In the genomic region with DNA sequence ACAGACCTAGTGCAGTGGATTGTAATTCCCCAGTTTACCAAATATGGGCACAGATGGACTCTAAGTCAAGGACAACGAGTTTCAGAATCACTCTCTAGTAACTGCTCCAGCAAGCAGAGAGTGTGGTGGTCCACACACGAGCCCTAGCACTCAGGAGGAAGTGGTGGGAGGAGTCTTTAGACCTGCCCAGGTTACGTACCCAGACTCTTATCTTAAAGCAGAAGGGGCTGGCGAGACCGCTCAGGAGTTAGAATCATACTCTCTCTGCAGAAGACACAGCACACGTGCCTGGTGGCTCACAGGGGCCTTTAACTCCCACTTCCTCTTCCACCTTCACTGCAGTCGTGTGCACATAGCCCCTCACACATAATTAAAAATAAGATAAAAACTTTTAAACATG, we compare ENCODE assay signal across 15 mouse cellular contexts. TPM values are rescaled to one million over a fixed set of nuclear protein-coding genes. Genes with fewer than 3 reads are reported as not detected.
DNase-seq lines count a peak whose midpoint lies in the region; ATAC-seq and TF ChIP-seq lines count a peak whose summit lies in the region.
"Had no signal": no experiment of that assay in that cellular context is flagged by ENCODE, and none has a peak within 500 bp of the region (broad histone marks: within the 10 kb centered on the region; RNA-seq: fewer than 3 reads in every experiment).

No protein-coding gene starts in this region.

- no peak for TF ChIP-seq EP300 in liver, postnatal 0 days (IDR thresholded peaks at IDR 0.05; ENCODE audit: low read depth)

- 7% methylated on average over 7 of the region's 7 CpGs for WGBS in bone marrow, adult 2 months
- 37% methylated on average over 7 of the region's 7 CpGs for WGBS in liver, postnatal 0 days (ENCODE audit: insufficient replicate concordance)
- 7% methylated on average over 7 of the region's 7 CpGs for WGBS in thymus, adult 2 months
- 87% methylated on average over 7 of the region's 7 CpGs for WGBS in forebrain, embryonic 13.5 days
- 79% methylated on average over 7 of the region's 7 CpGs for WGBS in hindbrain, embryonic 12.5 days

- peaks cover 74% of the 10 kb centered on the region for H3K4me1 ChIP-seq in E14TG2a.4 (replicated peaks; ENCODE audit: low read depth, low read length)
- peaks cover 6% of the 10 kb centered on the region for H3K4me1 ChIP-seq in bone marrow, adult 2 months (ENCODE audit: control insufficient read depth, insufficient read depth, low read length)
- peaks cover 29% of the 10 kb centered on the region for H3K4me1 ChIP-seq in liver, postnatal 0 days (ENCODE audit: insufficient read depth)
- peaks cover 8% of the 10 kb centered on the region for H3K4me1 ChIP-seq in thymus, adult 2 months (replicated peaks; ENCODE audit: control insufficient read depth, insufficient read depth, low read length)
- no peaks in the 10 kb centered on the region for H3K4me1 ChIP-seq in forebrain, embryonic 13.5 days
- peaks cover 9% of the 10 kb centered on the region; the same call in 1 of the 2 replicates for H3K4me1 ChIP-seq in hindbrain, embryonic 12.5 days
- H3K4me1 ChIP-seq: kidney, embryonic 15.5 days; limb, embryonic 12.5 days had no signal

- no peak for ATAC-seq in liver, postnatal 0 days
- ATAC-seq in forebrain, embryonic 13.5 days = no peak
- ATAC-seq in hindbrain, embryonic 12.5 days (ENCODE audit: low FRiP score) = no peak
- ATAC-seq: forebrain, embryonic 16.5 days had no signal

- peaks cover 20% of the 10 kb centered on the region for H3K36me3 ChIP-seq in E14TG2a.4 (ENCODE audit: insufficient read depth, low read length)
- H3K36me3 ChIP-seq in liver, postnatal 0 days (replicated peaks; ENCODE audit: insufficient read depth, low read length) = peaks cover 48% of the 10 kb centered on the region
- peaks cover 13% of the 10 kb centered on the region; the same call in 1 of the 2 replicates for H3K36me3 ChIP-seq in thymus, adult 2 months (ENCODE audit: control insufficient read depth, insufficient read depth, low read length)
- H3K36me3 ChIP-seq in forebrain, embryonic 13.5 days (ENCODE audit: poor library complexity, severe bottlenecking) = peaks cover 8% of the 10 kb centered on the region; the same call in 1 of the 2 replicates
- peaks cover 22% of the 10 kb centered on the region for H3K36me3 ChIP-seq in hindbrain, embryonic 12.5 days

- TF ChIP-seq CTCF in E14TG2a.4 (conservative IDR thresholded peaks at IDR 0.05; ENCODE audit: low read length) = no peak
- TF ChIP-seq CTCF in bone marrow, adult 2 months (IDR thresholded peaks at IDR 0.05; ENCODE audit: control insufficient read depth, insufficient read depth, low read length) = no peak
- no peak for TF ChIP-seq CTCF in liver, postnatal 0 days (IDR thresholded peaks at IDR 0.05; ENCODE audit: low read depth)
- TF ChIP-seq CTCF in thymus, adult 2 months (IDR thresholded peaks at IDR 0.05; ENCODE audit: borderline replicate concordance, control insufficient read depth, extremely low read depth, insufficient read depth, low read length, poor library complexity) = no peak

- intact Hi-C loops in heart, postnatal 25 days (cut with DNase I) = loop anchor here (5.0 kb wide), 1 partner anchor 175 kb away; the partner anchor contains the start of gene Kcng3

- no peak overlapping the region for H3K4me2 ChIP-seq in liver, postnatal 0 days (ENCODE audit: low read depth, low read length)
- H3K4me2 ChIP-seq in forebrain, embryonic 13.5 days = no peak overlapping the region
- no peak overlapping the region for H3K4me2 ChIP-seq in hindbrain, embryonic 12.5 days (replicated peaks)
- H3K4me2 ChIP-seq: kidney, embryonic 15.5 days; limb, embryonic 12.5 days had no signal

- no peaks in the 10 kb centered on the region for H3K9me3 ChIP-seq in E14TG2a.4 (ENCODE audit: low read length)
- H3K9me3 ChIP-seq in liver, postnatal 0 days (ENCODE audit: low read length) = no peaks in the 10 kb centered on the region
- H3K9me3 ChIP-seq in forebrain, embryonic 13.5 days (replicated peaks) = no peaks in the 10 kb centered on the region
- H3K9me3 ChIP-seq in hindbrain, embryonic 12.5 days (replicated peaks) = no peaks in the 10 kb centered on the region
- H3K9me3 ChIP-seq: heart, embryonic 10.5 days; kidney, embryonic 15.5 days; limb, embryonic 12.5 days; midbrain, embryonic 10.5 days had no signal

- H3K27me3 ChIP-seq in E14TG2a.4 (ENCODE audit: insufficient read depth, low read length) = no peaks in the 10 kb centered on the region
- H3K27me3 ChIP-seq in liver, postnatal 0 days (ENCODE audit: insufficient read depth, low read length) = no peaks in the 10 kb centered on the region
- no peaks in the 10 kb centered on the region for H3K27me3 ChIP-seq in thymus, adult 2 months (ENCODE audit: control insufficient read depth, insufficient read depth, low read length)
- no peaks in the 10 kb centered on the region for H3K27me3 ChIP-seq in forebrain, embryonic 13.5 days
- no peaks in the 10 kb centered on the region for H3K27me3 ChIP-seq in hindbrain, embryonic 12.5 days
- H3K27me3 ChIP-seq: kidney, embryonic 15.5 days; limb, embryonic 12.5 days had no signal

- DNase-seq in liver, postnatal 0 days = no peak
- peak; percentile 30 for DNase-seq in thymus, adult 2 months
- DNase-seq in heart, postnatal 25 days (ENCODE audit: low spot score) = no peak
- DNase-seq in layer of hippocampus, postnatal 25 days (ENCODE audit: extremely low spot score in 1 of 2, low spot score in 1 of 2) = no peak

- no peak for TF ChIP-seq POLR2A in bone marrow, adult 2 months (IDR thresholded peaks at IDR 0.05; ENCODE audit: borderline replicate concordance, control insufficient read depth, low read depth, low read length)
- TF ChIP-seq POLR2A in thymus, adult 2 months (IDR thresholded peaks at IDR 0.05; ENCODE audit: control insufficient read depth, extremely low read depth, insufficient read depth, low read length, poor library complexity) = no peak

- peak overlapping the region; percentile 48 for H3K27ac ChIP-seq in bone marrow, adult 2 months (ENCODE audit: control insufficient read depth, insufficient read depth, low read depth, low read length, poor library complexity)
- peak overlapping the region; percentile 34; the same call in 1 of the 2 replicates for H3K27ac ChIP-seq in liver, postnatal 0 days (ENCODE audit: low read depth)
- H3K27ac ChIP-seq in thymus, adult 2 months (ENCODE audit: control insufficient read depth, insufficient read depth, low read length) = peak overlapping the region; percentile 8; the same call in 1 of the 2 replicates
- no peak overlapping the region for H3K27ac ChIP-seq in forebrain, embryonic 13.5 days
- H3K27ac ChIP-seq in hindbrain, embryonic 12.5 days = no peak overlapping the region
- H3K27ac ChIP-seq: heart, embryonic 10.5 days; kidney, embryonic 15.5 days; limb, embryonic 12.5 days; midbrain, embryonic 10.5 days had no signal

- 0 out of 2 replicates have a peak overlapping the region, but pooled peaks have one; percentile 11 for H3K4me3 ChIP-seq in E14TG2a.4 (replicated peaks; ENCODE audit: low read length)
- no peak overlapping the region for H3K4me3 ChIP-seq in bone marrow, adult 2 months (replicated peaks; ENCODE audit: control insufficient read depth, low read depth, low read length)
- H3K4me3 ChIP-seq in liver, postnatal 0 days (ENCODE audit: low read depth, low read length) = no peak overlapping the region
- no peak overlapping the region for H3K4me3 ChIP-seq in thymus, adult 2 months (ENCODE audit: control insufficient read depth, insufficient read depth, low read length)
- no peak overlapping the region for H3K4me3 ChIP-seq in forebrain, embryonic 13.5 days
- H3K4me3 ChIP-seq in hindbrain, embryonic 12.5 days = no peak overlapping the region
- H3K4me3 ChIP-seq: heart, embryonic 10.5 days; kidney, embryonic 15.5 days; limb, embryonic 12.5 days; midbrain, embryonic 10.5 days had no signal

- H3K9ac ChIP-seq in liver, postnatal 0 days (replicated peaks) = no peak overlapping the region
- no peak overlapping the region for H3K9ac ChIP-seq in forebrain, embryonic 13.5 days
- H3K9ac ChIP-seq in hindbrain, embryonic 12.5 days = no peak overlapping the region
- H3K9ac ChIP-seq: kidney, embryonic 15.5 days; limb, embryonic 12.5 days had no signal

RNA-seq across cellular contexts. Expression of gene Haao, which starts 40.4 kb away (rescaled TPM):
- polyA plus RNA-seq in bone marrow, adult 2 months (2011; ENCODE audit: insufficient read depth, insufficient read length, low replicate concordance, missing spikeins) = 41.3 and 96.3 TPM in 2 replicates
- polyA plus RNA-seq in liver, postnatal 0 days (2015; fragmentation: Nextera tagmentation; extraction: Ambion mirVana) = 93.3 and 104 TPM in 2 replicates
- polyA plus RNA-seq in thymus, adult 2 months (2012; rRNA removed) = 10.4 and 11.4 TPM in 2 replicates
- total RNA-seq in heart, postnatal 25 days (2021) = under 1 TPM in 1 of 2 experiments, not detected in 1; 0.13 TPM
- 0.24 TPM in 1 of 2 replicates, not detected in the other for polyA plus RNA-seq in forebrain, embryonic 13.5 days (2015; fragmentation: Nextera tagmentation; extraction: Ambion mirVana)
- 0.30 TPM in 1 of 2 replicates, not detected in the other for polyA plus RNA-seq in hindbrain, embryonic 12.5 days (2016; fragmentation: Nextera tagmentation; extraction: Ambion mirVana)
- not detected for total RNA-seq in layer of hippocampus, postnatal 25 days (2021)
- total RNA-seq: gastrocnemius, postnatal 14 days; heart, postnatal 14 days had no signal

Comparison
In these comparisons a context has a peak if more than half of its experiments do, and no peak if none do; other contexts are left out.
1. H3K27ac ChIP-seq: peak in bone marrow, adult 2 months (single experiment), liver, postnatal 0 days (single experiment) and thymus, adult 2 months (single experiment); none in forebrain, embryonic 13.5 days (single experiment) and hindbrain, embryonic 12.5 days (single experiment).